Mouse (Mus musculus) heart, postnatal 10 days (tissue): ENCODE data around the gene Wdfy4. TPM values are rescaled to one million over a fixed set of nuclear protein-coding genes. Genes with fewer than 3 reads are reported as not detected.

Experiments
- total RNA-seq, 2 experiments: library from RNA; stranded (reverse); gene quantifications; 2 replicates each; pipeline ENCODE4 v1.2.3; 2021

Gene Wdfy4
- total RNA-seq, 2 experiments from 2014 or later = 1.5 to 2.1 TPM

Other genes with a start within 250 kb of the Wdfy4 start
- under 1 TPM; 0.35 to 0.45 TPM for gene Lrrc18, start 194.1 kb downstream of the Wdfy4 start, total RNA-seq
- 1 to 10 TPM; 1.4 TPM for gene Arhgap22, start 28.5 kb upstream of the Wdfy4 start, total RNA-seq